Mouse (Mus musculus): ENCODE measurements around the gene Olfr620.

- TF ChIP-seq POLR2A (IDR thresholded peaks at IDR 0.05; ENCODE audit: low read depth, low read length) (no peak), CTCF (IDR thresholded peaks at IDR 0.05; ENCODE audit: borderline replicate concordance, insufficient read depth, low read length) (no peak)
Measured at GRCm38 (mm10) chr7:103607425-103607824, 4.9 kb downstream of the Olfr620 start.

Measured in embryonic fibroblast, embryonic 13.5 days (primary cell).